In genomic region chr11:106020051-106020763, GRCm38 (mm10) we compare ENCODE assay signal across 9 mouse cellular contexts. TPM values are rescaled to one million over a fixed set of nuclear protein-coding genes. Genes with fewer than 3 reads are reported as not detected.
DNase-seq lines count a peak whose midpoint lies in the region; ATAC-seq lines count a peak whose summit lies in the region.
"Had no signal": no experiment of that assay in that cellular context is flagged by ENCODE, and none has a peak within 500 bp of the region (broad histone marks: within the 10 kb centered on the region; RNA-seq: fewer than 3 reads in every experiment).

No protein-coding gene starts in this region.

- WGBS in heart, embryonic 15.5 days, result 1% methylated on average over 50 of the region's 50 CpGs
- WGBS in neural tube, embryonic 15.5 days, result under 1% methylated on average over 50 of the region's 50 CpGs

- peaks cover 51% of the 10 kb centered on the region for H3K27me3 ChIP-seq in heart, embryonic 15.5 days
- H3K27me3 ChIP-seq in neural tube, embryonic 15.5 days (replicated peaks), result peaks cover 3% of the 10 kb centered on the region; the same call in 1 of the 2 replicates

- 0 out of 2 replicates have a peak, but pooled peaks have one; percentile 15 for ATAC-seq in heart, embryonic 15.5 days (replicated peaks; ENCODE audit: insufficient number of reproducible peaks, insufficient read depth, low FRiP score, low read depth)
- ATAC-seq in activated CD4-positive, CD25-positive, alpha-beta regulatory T cell, adult 4 months, result peak; percentile 19
- ATAC-seq in neural tube, embryonic 15.5 days (ENCODE audit: low FRiP score), result peak; percentile 83

- no peak overlapping the region for H3K9ac ChIP-seq in heart, embryonic 15.5 days
- peak overlapping the region; percentile 71 for H3K9ac ChIP-seq in neural tube, embryonic 15.5 days (replicated peaks)
- H3K9ac ChIP-seq: liver, embryonic 13.5 days had no signal

- no peaks in the 10 kb centered on the region for H3K36me3 ChIP-seq in heart, embryonic 15.5 days
- no peaks in the 10 kb centered on the region for H3K36me3 ChIP-seq in neural tube, embryonic 15.5 days
- H3K36me3 ChIP-seq: liver, embryonic 13.5 days had no signal

- H3K27ac ChIP-seq in heart, embryonic 15.5 days, result no peak overlapping the region
- H3K27ac ChIP-seq in neural tube, embryonic 15.5 days (replicated peaks), result peak overlapping the region; percentile 78
- H3K27ac ChIP-seq: liver, embryonic 13.5 days had no signal

- no peak for DNase-seq in heart, postnatal 4 days
- DNase-seq in frontal cortex, postnatal 36 days (ENCODE audit: low spot score in 2 of 2), result peak; percentile 58 to 61
- DNase-seq in left cerebral cortex, adult 8-10 months (ENCODE audit: low spot score in 2 of 2), result peak; percentile 39 to 71
- DNase-seq in yolk sac, embryonic 10.5 days (ENCODE audit: low spot score), result no peak
- DNase-seq in urinary bladder, adult 2 months (ENCODE audit: low spot score), result no peak
- DNase-seq: liver, embryonic 13.5 days had no signal

- H3K4me2 ChIP-seq in heart, embryonic 15.5 days, result peak overlapping the region; percentile 62
- peak overlapping the region; percentile 77 for H3K4me2 ChIP-seq in neural tube, embryonic 15.5 days
- H3K4me2 ChIP-seq: liver, embryonic 13.5 days had no signal

- H3K4me3 ChIP-seq in heart, embryonic 15.5 days, result peak overlapping the region; percentile 32
- peak overlapping the region; percentile 53 for H3K4me3 ChIP-seq in neural tube, embryonic 15.5 days (replicated peaks)
- H3K4me3 ChIP-seq: liver, embryonic 13.5 days had no signal

- no peaks in the 10 kb centered on the region for H3K9me3 ChIP-seq in heart, embryonic 15.5 days (replicated peaks)
- H3K9me3 ChIP-seq in neural tube, embryonic 15.5 days (replicated peaks), result no peaks in the 10 kb centered on the region
- H3K9me3 ChIP-seq: liver, embryonic 13.5 days had no signal

- peaks cover 9% of the 10 kb centered on the region for H3K4me1 ChIP-seq in heart, embryonic 15.5 days (replicated peaks)
- peaks cover 23% of the 10 kb centered on the region for H3K4me1 ChIP-seq in neural tube, embryonic 15.5 days

RNA-seq across cellular contexts. Expression of gene Kcnh6, which starts 12.3 kb away (rescaled TPM):
- 0.08 and 0.46 TPM in 2 replicates for polyA plus RNA-seq in heart, embryonic 15.5 days (2015; fragmentation: Nextera tagmentation; extraction: Ambion mirVana)
- under 1 TPM; 0.19 to 0.45 TPM for total RNA-seq in heart, postnatal 4 days (2021)
- not detected for polyA plus RNA-seq in activated CD4-positive, CD25-positive, alpha-beta regulatory T cell, adult 4 months (2017; shearing (Covaris generic))
- total RNA-seq in left cerebral cortex, adult 8-10 months (2022), result 1 to 10 TPM; 1.9 to 2.6 (median 2.2) TPM
- polyA plus RNA-seq in neural tube, embryonic 15.5 days (2015; fragmentation: Nextera tagmentation; extraction: Ambion mirVana), result 3.6 and 4.2 TPM in 2 replicates
- 0.04 TPM in 2 replicates for polyA plus RNA-seq in urinary bladder, adult 2 months (2012; rRNA removed)

RNA-seq across cellular contexts. Expression of gene Dcaf7, which starts 16.5 kb away (rescaled TPM):
- polyA plus RNA-seq in heart, embryonic 15.5 days (2015; fragmentation: Nextera tagmentation; extraction: Ambion mirVana), result 35.0 and 48.7 TPM in 2 replicates
- 10 to 100 TPM; 60.9 to 66.5 TPM for total RNA-seq in heart, postnatal 4 days (2021)
- polyA plus RNA-seq in activated CD4-positive, CD25-positive, alpha-beta regulatory T cell, adult 4 months (2017; shearing (Covaris generic)), result 10 to 100 TPM; 22.9 to 23.3 TPM
- 100 to 1,000 TPM; 126 to 137 (median 132) TPM for total RNA-seq in left cerebral cortex, adult 8-10 months (2022)
- 131 and 143 TPM in 2 replicates for polyA plus RNA-seq in neural tube, embryonic 15.5 days (2015; fragmentation: Nextera tagmentation; extraction: Ambion mirVana)
- polyA plus RNA-seq in urinary bladder, adult 2 months (2012; rRNA removed), result 38.9 and 40.4 TPM in 2 replicates

RNA-seq across cellular contexts. Expression of gene Ace3, which starts 25.7 kb away (rescaled TPM):
- not detected in 2 replicates for polyA plus RNA-seq in heart, embryonic 15.5 days (2015; fragmentation: Nextera tagmentation; extraction: Ambion mirVana)
- not detected for total RNA-seq in heart, postnatal 4 days (2021)
- not detected for polyA plus RNA-seq in activated CD4-positive, CD25-positive, alpha-beta regulatory T cell, adult 4 months (2017; shearing (Covaris generic))
- total RNA-seq in left cerebral cortex, adult 8-10 months (2022), result not detected
- not detected in 2 replicates for polyA plus RNA-seq in neural tube, embryonic 15.5 days (2015; fragmentation: Nextera tagmentation; extraction: Ambion mirVana)
- not detected in 2 replicates for polyA plus RNA-seq in urinary bladder, adult 2 months (2012; rRNA removed)
- polyA plus RNA-seq: liver, embryonic 13.5 days had no signal

RNA-seq across cellular contexts. Expression of gene Taco1, which starts 45.7 kb away (rescaled TPM):
- 10.1 and 11.5 TPM in 2 replicates for polyA plus RNA-seq in heart, embryonic 15.5 days (2015; fragmentation: Nextera tagmentation; extraction: Ambion mirVana)
- total RNA-seq in heart, postnatal 4 days (2021), result 10 to 100 TPM; 41.1 to 41.5 TPM
- polyA plus RNA-seq in activated CD4-positive, CD25-positive, alpha-beta regulatory T cell, adult 4 months (2017; shearing (Covaris generic)), result 10 to 100 TPM; 11.8 to 13.2 TPM
- total RNA-seq in left cerebral cortex, adult 8-10 months (2022), result 10 to 100 TPM; 16.1 to 18.2 (median 17.2) TPM
- polyA plus RNA-seq in neural tube, embryonic 15.5 days (2015; fragmentation: Nextera tagmentation; extraction: Ambion mirVana), result 8.0 and 9.5 TPM in 2 replicates
- 11.3 and 13.1 TPM in 2 replicates for polyA plus RNA-seq in urinary bladder, adult 2 months (2012; rRNA removed)

RNA-seq across cellular contexts. Expression of gene Ace, which starts 52.5 kb away (rescaled TPM):
- 3.3 and 3.9 TPM in 2 replicates for polyA plus RNA-seq in heart, embryonic 15.5 days (2015; fragmentation: Nextera tagmentation; extraction: Ambion mirVana)
- total RNA-seq in heart, postnatal 4 days (2021), result 10 to 100 TPM; 15.5 to 17.7 TPM
- under 1 TPM in 1 of 2 experiments, not detected in 1; 0.11 TPM for polyA plus RNA-seq in activated CD4-positive, CD25-positive, alpha-beta regulatory T cell, adult 4 months (2017; shearing (Covaris generic))
- 10 to 100 TPM; 18.6 to 24.5 (median 20.5) TPM for total RNA-seq in left cerebral cortex, adult 8-10 months (2022)
- 4.1 and 4.2 TPM in 2 replicates for polyA plus RNA-seq in neural tube, embryonic 15.5 days (2015; fragmentation: Nextera tagmentation; extraction: Ambion mirVana)
- 13.6 and 16.5 TPM in 2 replicates for polyA plus RNA-seq in urinary bladder, adult 2 months (2012; rRNA removed)

Comparison
In these comparisons a context has a peak if more than half of its experiments do, and no peak if none do; other contexts are left out.
1. ATAC-seq: peak in every context shown above with its lines; median percentile 83 in neural tube, embryonic 15.5 days; 19 in activated CD4-positive, CD25-positive, alpha-beta regulatory T cell, adult 4 months; 15 in heart, embryonic 15.5 days.
2. DNase-seq: peak in frontal cortex, postnatal 36 days (2 of 2) and left cerebral cortex, adult 8-10 months (2 of 2); none in heart, postnatal 4 days (single experiment), yolk sac, embryonic 10.5 days (single experiment) and urinary bladder, adult 2 months (single experiment).